7 mouse cellular contexts compared by ENCODE assay signal in the genomic region with DNA sequence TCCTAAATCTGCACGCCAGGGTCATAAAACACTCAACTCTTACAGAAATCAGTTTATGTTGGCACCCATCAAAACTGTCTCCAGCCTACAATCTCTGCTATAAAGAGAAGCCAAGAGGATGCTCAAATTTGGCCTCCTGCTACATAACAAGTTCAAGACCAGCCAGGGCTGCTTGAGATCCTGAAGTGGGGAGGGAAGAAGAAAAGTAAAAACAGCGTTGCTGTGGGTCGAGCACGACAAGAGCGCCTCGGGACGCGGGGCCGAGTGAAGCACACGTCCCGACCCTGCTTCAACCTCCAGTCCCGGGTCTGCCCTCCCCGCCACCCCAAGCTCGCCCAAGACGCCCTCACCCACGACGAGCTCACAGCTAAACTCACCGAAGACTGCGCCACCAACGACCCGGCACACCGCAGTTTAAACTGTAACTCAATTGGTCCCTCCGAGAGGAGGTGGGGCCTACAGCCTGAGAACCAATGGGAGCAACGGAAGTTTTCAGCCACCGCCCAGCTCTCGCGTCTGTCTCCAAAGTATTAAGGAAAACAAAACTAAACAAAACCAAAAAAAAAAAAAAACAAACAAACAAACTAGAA. TPM values are rescaled to one million over a fixed set of nuclear protein-coding genes. Genes with fewer than 3 reads are reported as not detected.
DNase-seq lines count a peak whose midpoint lies in the region; ATAC-seq and TF ChIP-seq lines count a peak whose summit lies in the region.

A gene (minus strand): TSS at position 428 of the 590 bp plus-strand sequence.

- no peaks in the 10 kb centered on the region for H3K27me3 ChIP-seq in embryonic facial prominence, embryonic 10.5 days (replicated peaks; ENCODE audit: low read depth, poor library complexity, severe bottlenecking)
- no peaks in the 10 kb centered on the region for H3K27me3 ChIP-seq in intestine, postnatal 0 days (replicated peaks; ENCODE audit: control insufficient read depth, insufficient read depth, low read length)
- no peaks in the 10 kb centered on the region for H3K27me3 ChIP-seq in limb, embryonic 10.5 days (ENCODE audit: low read depth, poor library complexity, severe bottlenecking)
- no peaks in the 10 kb centered on the region for H3K27me3 ChIP-seq in midbrain, embryonic 13.5 days

- ATAC-seq in intestine, postnatal 0 days, result peak; percentile 96
- peak; percentile 97 for ATAC-seq in midbrain, embryonic 13.5 days

- H3K36me3 ChIP-seq in embryonic facial prominence, embryonic 10.5 days (replicated peaks), result peaks cover 24% of the 10 kb centered on the region
- peaks cover 20% of the 10 kb centered on the region; the same call in 1 of the 2 replicates for H3K36me3 ChIP-seq in intestine, postnatal 0 days (ENCODE audit: control insufficient read depth, insufficient read depth)
- peaks cover 19% of the 10 kb centered on the region for H3K36me3 ChIP-seq in limb, embryonic 10.5 days
- H3K36me3 ChIP-seq in midbrain, embryonic 13.5 days, result no peaks in the 10 kb centered on the region

- peak; percentile 86 for DNase-seq in adrenal gland, postnatal 10 days
- DNase-seq in embryonic facial prominence, embryonic 10.5 days (ENCODE audit: low spot score), result peak; percentile 86
- peak; percentile 28 for DNase-seq in gonadal fat pad, adult 2 months (ENCODE audit: low read depth)
- DNase-seq in limb, embryonic 10.5 days (ENCODE audit: low spot score), result peak; percentile 82
- DNase-seq in spleen, adult 12 weeks (ENCODE audit: low spot score), result peak; percentile 64

- no peaks in the 10 kb centered on the region for H3K9me3 ChIP-seq in embryonic facial prominence, embryonic 10.5 days
- no peaks in the 10 kb centered on the region for H3K9me3 ChIP-seq in intestine, postnatal 0 days (ENCODE audit: control insufficient read depth)
- no peaks in the 10 kb centered on the region for H3K9me3 ChIP-seq in limb, embryonic 10.5 days (replicated peaks)
- H3K9me3 ChIP-seq in midbrain, embryonic 13.5 days, result no peaks in the 10 kb centered on the region; the same call in 1 of the 2 replicates

- H3K9ac ChIP-seq in intestine, postnatal 0 days (ENCODE audit: low read depth, low read length), result peak within 1 kb of the TSS; percentile 63
- H3K9ac ChIP-seq in midbrain, embryonic 13.5 days (replicated peaks), result peak within 1 kb of the TSS; percentile 65

- peaks cover 13% of the 10 kb centered on the region; the same call in 1 of the 2 replicates for H3K4me1 ChIP-seq in embryonic facial prominence, embryonic 10.5 days
- no peaks in the 10 kb centered on the region for H3K4me1 ChIP-seq in intestine, postnatal 0 days (replicated peaks; ENCODE audit: control insufficient read depth, insufficient read depth, low read length)
- H3K4me1 ChIP-seq in limb, embryonic 10.5 days, result peaks cover 11% of the 10 kb centered on the region
- H3K4me1 ChIP-seq in midbrain, embryonic 13.5 days (replicated peaks), result peaks cover 8% of the 10 kb centered on the region; the same call in 1 of the 2 replicates

- TF ChIP-seq CTCF in intestine, postnatal 0 days (IDR thresholded peaks at IDR 0.05; ENCODE audit: low read depth), result 0 out of 2 replicates have a peak, but pooled peaks have one; percentile 8

- H3K4me2 ChIP-seq in intestine, postnatal 0 days (replicated peaks; ENCODE audit: low read depth), result peak within 1 kb of the TSS; percentile 70
- peak within 1 kb of the TSS; percentile 60 for H3K4me2 ChIP-seq in midbrain, embryonic 13.5 days (replicated peaks)

- H3K27ac ChIP-seq in embryonic facial prominence, embryonic 10.5 days (replicated peaks), result peak within 1 kb of the TSS; percentile 85
- H3K27ac ChIP-seq in intestine, postnatal 0 days (ENCODE audit: low read depth, low read length), result no peak within 1 kb of the TSS
- H3K27ac ChIP-seq in limb, embryonic 10.5 days, result peak within 1 kb of the TSS; percentile 84
- no peak within 1 kb of the TSS for H3K27ac ChIP-seq in midbrain, embryonic 13.5 days

- peak within 1 kb of the TSS; percentile 68 for H3K4me3 ChIP-seq in embryonic facial prominence, embryonic 10.5 days
- peak within 1 kb of the TSS; percentile 61 for H3K4me3 ChIP-seq in intestine, postnatal 0 days (ENCODE audit: low read depth, low read length)
- peak within 1 kb of the TSS; percentile 65 for H3K4me3 ChIP-seq in limb, embryonic 10.5 days
- peak within 1 kb of the TSS; percentile 60 for H3K4me3 ChIP-seq in midbrain, embryonic 13.5 days (replicated peaks)

- 5% methylated on average over 27 of the region's 27 CpGs for WGBS in embryonic facial prominence, embryonic 10.5 days
- 2% methylated on average over 27 of the region's 27 CpGs for WGBS in intestine, postnatal 0 days
- 3% methylated on average over 27 of the region's 27 CpGs for WGBS in limb, embryonic 10.5 days
- 5% methylated on average over 27 of the region's 27 CpGs for WGBS in midbrain, embryonic 13.5 days

RNA-seq across cellular contexts. Expression of the gene that starts here (rescaled TPM):
- 10 to 100 TPM; 44.3 to 48.8 TPM for total RNA-seq in adrenal gland, postnatal 10 days (2021)
- 98.5 and 99.8 TPM in 2 replicates for polyA plus RNA-seq in embryonic facial prominence, embryonic 10.5 days (2016; fragmentation: Nextera tagmentation; extraction: Ambion mirVana)
- polyA plus RNA-seq in gonadal fat pad, adult 2 months (2012; rRNA removed), result 19.5 and 21.8 TPM in 2 replicates
- 88.3 and 88.4 TPM in 2 replicates for polyA plus RNA-seq in intestine, postnatal 0 days (2015; fragmentation: Nextera tagmentation; extraction: Ambion mirVana)
- polyA plus RNA-seq in limb, embryonic 10.5 days (2016; fragmentation: Nextera tagmentation; extraction: Ambion mirVana), result 86.4 and 104 TPM in 2 replicates
- 51.2 and 54.7 TPM in 2 replicates for polyA plus RNA-seq in midbrain, embryonic 13.5 days (2015; fragmentation: Nextera tagmentation; extraction: Ambion mirVana)

Comparison
In these comparisons a context has a peak if more than half of its experiments do, and no peak if none do; other contexts are left out.
1. DNase-seq: peak in every context shown above with its lines; median percentile 86 in adrenal gland, postnatal 10 days; 86 in embryonic facial prominence, embryonic 10.5 days; 82 in limb, embryonic 10.5 days; 64 in spleen, adult 12 weeks; 28 in gonadal fat pad, adult 2 months.
2. H3K27ac ChIP-seq: peak in embryonic facial prominence, embryonic 10.5 days (single experiment) and limb, embryonic 10.5 days (single experiment); none in intestine, postnatal 0 days (single experiment) and midbrain, embryonic 13.5 days (single experiment).
3. Peak in every context shown above with its lines, with median percentiles within 50 percentile points of each other: H3K4me3 ChIP-seq.